Mouse (Mus musculus) effector memory CD4-positive, alpha-beta T cell, adult 7 months (primary cell): ENCODE results near the gene Prrc2a. TPM values are rescaled to one million over a fixed set of nuclear protein-coding genes. Genes with fewer than 3 reads are reported as not detected.

Experiments used
- polyA plus RNA-seq: library from polyadenylated mRNA; unstranded; fragments of 100-300 nt; shearing (Covaris generic); gene quantifications from one replicate; pipeline ENCODE4 v1.2.1, GENCODE M21; 2017

The Prrc2a gene
- 24.5 TPM for polyA plus RNA-seq

DNA sequence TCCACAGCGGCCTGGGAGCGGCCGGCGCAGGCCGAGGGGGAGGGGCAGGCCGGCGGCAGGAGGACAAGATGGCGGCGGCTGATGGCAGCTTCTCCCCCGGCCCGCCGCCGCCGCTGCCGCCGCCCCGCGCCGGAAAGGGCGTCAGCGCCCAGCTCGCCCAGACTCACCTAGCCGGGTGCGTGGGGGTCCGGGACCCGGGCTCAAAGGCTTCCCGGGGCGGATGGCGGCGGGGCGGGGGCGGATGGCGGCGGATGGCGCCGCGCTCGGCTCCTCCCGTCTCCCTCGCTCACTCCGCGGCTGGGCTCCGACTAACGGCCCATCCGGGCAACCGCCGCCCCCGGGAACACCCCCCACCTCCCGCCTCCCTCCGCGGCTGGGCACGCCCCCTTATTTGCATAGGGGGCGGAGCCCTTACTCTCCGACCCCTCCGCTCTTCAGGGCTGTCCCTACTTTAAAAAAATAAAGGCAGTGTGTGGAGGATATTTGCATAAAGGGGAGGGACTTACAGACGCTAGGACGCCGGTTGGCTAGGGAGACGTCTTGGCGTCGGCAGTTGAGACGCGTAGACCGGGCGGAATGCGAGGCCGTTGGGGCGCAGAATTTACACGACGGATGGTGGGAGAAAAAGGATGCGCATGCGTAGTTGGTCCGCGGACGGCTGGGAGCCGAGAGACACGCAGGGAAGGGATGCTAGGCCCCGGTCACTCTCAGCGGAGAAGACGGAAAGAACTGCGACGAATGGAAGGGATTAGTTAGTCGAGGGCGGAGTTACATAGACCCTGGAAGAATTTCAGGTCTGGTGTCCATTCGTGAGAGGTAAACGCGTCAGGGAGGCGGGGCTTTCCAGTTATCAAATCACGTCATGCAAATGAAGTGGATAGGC, at the start of gene Prrc2a:
Gene Prrc2a, minus strand, starts transcription at position 330 of the 883 bp plus-strand sequence.

DNA sequence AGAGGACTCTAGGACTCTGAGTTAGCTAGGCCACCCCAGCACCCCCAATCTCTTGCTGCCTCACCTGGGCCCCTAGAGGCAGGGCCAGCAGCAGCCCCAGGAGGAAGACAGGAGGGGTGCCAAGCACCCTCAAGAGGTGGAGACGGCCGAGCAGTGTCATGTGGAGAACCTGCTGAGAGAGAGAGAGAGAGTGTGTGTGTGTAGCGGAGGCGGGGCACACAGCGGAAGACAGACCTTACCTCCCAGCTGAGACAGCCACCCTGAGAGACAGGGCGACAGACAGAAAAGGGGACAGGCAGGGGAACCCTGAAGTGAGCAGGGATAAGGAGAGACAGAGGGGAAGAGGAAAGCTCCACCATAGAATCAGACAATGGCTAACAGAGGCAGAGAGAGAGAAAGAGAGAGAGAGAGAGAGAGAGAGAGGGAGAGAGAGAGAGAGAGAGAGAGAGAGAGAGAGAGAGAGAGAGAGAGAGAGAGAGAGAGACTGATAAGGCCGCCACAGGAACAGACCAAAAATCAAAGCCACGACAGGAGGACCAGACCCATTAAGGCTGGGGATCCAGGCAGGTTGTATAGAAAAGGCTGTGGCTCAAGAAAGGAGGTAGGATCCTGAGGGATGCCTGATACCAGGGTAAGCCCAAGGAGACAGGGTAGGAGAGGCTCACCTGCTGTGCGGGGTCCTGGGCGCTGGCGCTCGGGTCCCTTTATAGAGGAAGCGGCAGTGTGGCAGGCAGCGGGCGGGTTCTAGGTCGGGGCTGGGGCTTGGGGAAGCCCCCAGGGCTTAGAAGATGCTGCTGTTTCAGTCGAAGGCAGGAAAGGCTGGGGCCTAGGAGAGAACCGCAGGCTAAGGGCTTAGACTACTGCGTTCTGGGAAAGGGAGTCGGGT, 40.0 kb upstream of the Prrc2a start, which contains the start of gene Lta:
Gene Lta, minus strand, starts transcription at position 858 of the 886 bp plus-strand sequence.

DNA sequence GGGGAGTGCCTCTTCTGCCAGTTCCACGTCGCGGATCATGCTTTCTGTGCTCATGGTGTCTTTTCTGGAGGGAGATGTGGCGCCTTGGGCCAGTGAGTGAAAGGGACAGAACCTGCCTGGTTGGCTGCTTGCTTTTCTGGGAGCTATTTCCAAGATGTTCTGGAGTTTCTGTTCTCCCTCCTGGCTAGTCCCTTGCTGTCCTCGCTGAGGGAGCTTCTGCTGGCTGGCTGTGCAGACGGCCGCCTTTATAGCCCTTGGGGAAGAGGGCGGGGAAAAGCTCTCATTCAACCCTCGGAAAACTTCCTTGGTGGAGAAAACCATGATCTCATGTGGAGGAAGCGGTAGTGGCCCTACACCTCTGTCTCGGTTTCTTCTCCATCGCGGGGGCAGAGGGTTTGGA, 37.1 kb upstream of the Prrc2a start, which contains the start of gene Tnf:
Gene Tnf, minus strand, starts transcription at position 221 of the 400 bp plus-strand sequence.

GRCm38 (mm10) chr17:35193881-35194843, 29.5 kb upstream of the Prrc2a start, which contains the start of gene Ltb:
Gene Ltb, plus strand, starts transcription at chr17:35194439.

GRCm38 (mm10) chr17:35187959-35188610, 23.4 kb upstream of the Prrc2a start, which contains the start of gene Lst1:
Gene Lst1, minus strand, starts transcription at chr17:35188439.

DNA sequence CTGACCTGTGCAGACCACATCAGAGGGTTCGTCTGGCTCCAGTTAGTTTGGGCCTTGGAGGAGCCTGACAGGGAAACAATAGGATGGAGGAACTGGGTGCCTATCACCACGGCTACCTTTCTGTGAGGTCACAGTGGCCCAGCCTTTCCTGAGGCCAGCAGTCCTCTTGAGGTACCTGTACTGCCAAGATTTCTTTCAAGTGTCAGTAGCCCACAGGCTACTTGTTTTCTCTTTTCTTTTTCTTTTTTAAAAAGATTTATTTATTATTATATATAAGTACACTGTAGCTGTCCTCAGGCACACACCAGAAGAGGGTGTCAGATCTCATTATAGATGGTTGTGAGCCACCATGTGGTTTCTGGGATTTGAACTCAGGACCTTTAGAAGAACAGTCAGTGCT, 11.3 kb upstream of the Prrc2a start, which contains the start of gene Aif1:
Gene Aif1, minus strand, starts transcription at position 101 of the 400 bp plus-strand sequence.

GRCm38 (mm10) chr17:35134801-35135590, 29.7 kb downstream of the Prrc2a start, which contains the start of gene Bag6:
Gene Bag6, plus strand, starts transcription at chr17:35135178.

GRCm38 (mm10) chr17:35131500-35132173, 33.1 kb downstream of the Prrc2a start, which contains the start of gene Apom:
Gene Apom, minus strand, starts transcription at chr17:35132050.

DNA sequence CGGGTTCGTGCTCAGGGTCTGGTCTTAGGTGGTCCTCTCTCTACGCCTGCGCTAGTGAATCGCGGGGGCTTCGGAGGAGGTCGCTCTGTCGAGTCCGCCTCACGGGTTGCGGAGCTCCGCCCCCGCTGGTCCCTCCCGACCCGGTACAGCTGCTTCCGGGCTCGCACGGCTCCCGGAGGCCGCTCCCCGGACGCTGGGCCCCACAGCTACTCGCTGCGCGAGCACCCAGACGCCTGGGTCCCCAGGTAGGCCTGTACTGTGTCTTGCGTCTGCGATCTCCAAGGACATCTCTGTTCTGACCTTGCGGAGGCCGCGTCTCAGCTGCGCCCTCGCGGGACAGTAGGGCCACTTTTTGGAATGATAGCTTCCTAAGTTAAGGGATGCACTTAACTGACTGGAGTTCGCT, 38.5 kb downstream of the Prrc2a start, which contains the start of gene D17H6S53E:
Gene D17H6S53E, plus strand, starts transcription at position 168 of the 406 bp plus-strand sequence.

DNA sequence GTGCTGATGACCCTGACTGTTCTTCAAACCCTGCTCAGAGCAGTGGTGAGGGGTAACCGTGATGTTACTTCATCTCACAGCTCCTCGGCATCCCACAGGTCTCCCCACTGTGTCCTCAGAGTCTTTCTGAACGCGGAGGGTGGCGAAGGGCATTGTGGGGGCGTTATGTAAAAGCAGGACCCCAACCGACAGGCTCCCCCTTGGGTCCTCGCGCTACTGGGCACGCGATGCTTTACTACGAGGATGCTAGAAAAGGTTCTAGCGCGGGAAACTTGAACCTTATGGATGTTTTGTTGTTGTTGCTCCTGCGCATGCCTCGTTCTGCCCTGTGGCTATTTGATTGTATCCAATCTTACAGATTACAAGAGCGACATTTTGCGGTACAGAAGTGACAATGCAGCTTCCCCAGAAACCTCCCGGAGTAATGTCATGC, 42.8 kb downstream of the Prrc2a start, which contains the start of gene Csnk2b:
Gene Csnk2b, minus strand, starts transcription at position 183 of the 433 bp plus-strand sequence.

DNA sequence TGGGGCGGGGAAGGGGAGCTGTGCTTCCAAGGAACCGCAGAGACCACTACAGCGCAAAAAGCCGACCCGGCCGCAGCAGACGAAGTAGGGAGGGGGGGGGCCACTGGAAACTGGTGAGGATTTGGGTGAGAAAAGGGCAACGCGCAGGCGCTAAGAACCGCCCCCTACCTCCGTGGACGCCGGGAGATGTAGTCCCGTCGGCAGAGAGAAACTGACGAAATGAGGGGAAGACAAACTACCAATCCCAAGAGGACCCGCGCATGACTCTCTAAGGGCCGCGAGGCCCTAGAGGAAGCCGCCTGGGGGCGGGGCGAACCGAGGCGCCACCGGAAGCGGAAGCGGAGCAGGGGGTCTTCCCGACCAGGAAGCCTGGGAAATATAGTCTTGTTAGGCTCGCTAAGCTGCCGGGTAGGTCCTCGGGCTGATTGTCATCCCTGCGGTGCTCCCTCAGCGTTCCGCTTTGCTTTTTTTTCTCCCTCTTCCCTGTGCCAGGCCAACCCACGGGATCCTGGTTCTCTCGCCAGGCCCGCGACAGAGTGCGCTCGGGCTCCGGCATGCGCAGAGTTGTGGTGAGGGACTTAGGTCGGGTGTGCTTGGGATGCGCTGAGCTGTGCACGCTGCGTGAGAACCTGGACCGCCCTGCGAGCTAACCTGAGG, 43.4 kb downstream of the Prrc2a start, which contains the start of gene Gpank1:
Gene Gpank1, plus strand, starts transcription at position 313 of the 657 bp plus-strand sequence.

DNA sequence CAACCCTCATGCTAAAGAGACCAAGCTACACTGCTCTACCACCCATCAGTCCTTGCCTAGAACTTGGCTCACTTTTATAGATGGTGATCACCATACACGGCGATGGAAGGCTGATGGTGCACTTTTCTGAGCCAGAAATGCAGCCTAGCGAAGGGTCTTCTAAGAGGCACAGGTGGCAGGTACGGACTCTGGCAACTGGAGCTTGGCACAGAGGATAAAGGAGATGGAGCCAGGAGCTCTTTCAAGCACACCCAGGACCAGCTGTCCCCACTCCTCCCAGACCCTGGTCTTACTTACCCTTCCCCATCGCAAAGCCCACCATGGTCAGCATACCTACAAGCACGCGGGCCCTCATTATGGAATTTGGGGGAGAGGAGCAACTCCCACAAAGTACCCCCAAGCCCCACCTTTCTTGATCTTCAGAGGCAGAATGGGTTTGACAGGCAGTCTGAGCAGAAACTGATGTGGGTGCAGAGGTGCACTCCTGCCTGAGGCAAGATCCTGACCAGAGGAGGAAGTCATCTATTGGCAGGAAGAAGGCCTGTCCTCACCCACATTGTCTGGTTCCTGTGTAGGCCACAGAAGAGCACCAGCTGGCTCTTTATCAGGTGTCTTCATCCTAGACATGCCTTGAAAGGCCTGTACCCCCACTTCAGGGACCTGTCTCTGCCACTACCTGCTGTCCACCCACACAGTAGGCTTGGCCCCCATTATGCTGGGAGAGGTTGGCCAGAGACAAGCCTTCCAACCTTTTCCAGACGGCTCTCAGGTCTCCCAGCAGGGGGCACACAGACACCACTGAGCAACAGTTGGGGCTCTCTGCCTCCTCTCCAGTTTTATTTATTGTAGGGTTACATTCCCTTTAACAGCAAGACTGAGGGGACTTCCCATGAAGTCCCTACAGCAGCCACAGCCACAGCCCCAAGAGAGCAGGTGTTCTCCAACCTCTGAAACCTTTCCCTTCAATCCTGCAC, 49.4 kb downstream of the Prrc2a start, which contains the start of gene Ly6g5b:
Gene Ly6g5b, minus strand, starts transcription at position 383 of the 974 bp plus-strand sequence.

DNA sequence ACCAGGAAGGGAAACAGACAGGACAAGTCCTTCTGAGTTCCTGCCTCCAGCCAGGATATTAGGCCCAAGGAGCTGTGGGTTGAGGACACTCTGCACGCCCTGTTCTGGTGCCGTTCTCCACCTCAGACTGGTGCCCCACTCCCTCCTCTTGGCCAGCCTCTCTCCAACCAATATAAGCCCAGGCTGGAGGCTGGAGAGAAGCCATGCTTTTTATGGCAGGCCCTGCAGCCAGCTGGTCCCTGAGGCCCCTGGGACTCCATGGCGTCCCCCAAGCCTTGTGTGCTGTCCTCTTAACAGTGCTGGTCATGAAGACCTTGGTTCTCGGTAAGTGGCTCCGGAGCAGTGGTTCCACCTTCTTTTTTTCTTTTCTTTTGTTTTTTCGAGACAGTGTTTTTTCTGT, 56.6 kb downstream of the Prrc2a start, which contains the start of gene Ly6g5c:
Gene Ly6g5c, plus strand, starts transcription at position 183 of the 400 bp plus-strand sequence.

